Mouse (Mus musculus): ENCODE data around the gene Cacul1.

The Cacul1 gene

DNA sequence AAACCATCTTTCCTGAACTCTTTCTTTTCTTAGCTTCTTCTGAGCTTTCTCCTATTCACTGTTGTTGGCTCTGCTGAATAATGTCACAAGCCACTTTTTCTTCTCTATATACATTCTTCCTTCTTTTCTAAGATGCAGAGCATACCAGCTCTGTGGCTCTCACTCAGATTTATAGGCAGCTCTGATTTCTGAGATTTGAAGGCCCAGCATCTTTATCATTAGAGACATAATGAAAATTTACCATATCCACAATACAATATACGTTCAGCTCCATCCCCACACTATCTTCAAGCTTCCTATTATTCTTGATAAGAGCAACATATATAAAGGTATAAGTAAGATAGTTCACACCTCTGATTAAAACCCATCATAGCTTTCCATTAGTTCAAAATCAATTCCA lies 50.7 kb downstream of the Cacul1 start:
- no peak for DNase-seq (ENCODE audit: low spot score)

DNA sequence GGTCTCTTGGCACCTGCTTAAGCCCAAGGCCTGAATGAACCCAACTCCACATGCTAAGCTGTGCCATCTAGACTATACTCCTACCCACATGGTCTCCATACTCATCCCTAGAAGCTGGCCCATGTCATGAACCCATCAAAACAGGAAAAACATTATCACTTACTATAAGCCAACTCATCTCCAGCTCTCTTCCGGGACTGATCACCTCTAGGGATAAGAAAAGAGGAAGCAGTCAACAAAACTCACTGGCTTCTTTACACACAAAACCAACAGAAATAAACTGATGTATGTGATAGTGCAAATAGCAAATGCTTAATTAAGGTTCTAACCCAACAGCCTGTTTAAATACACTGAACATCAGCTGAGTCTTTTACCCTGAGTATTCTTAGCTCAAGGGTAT lies 51.5 kb downstream of the Cacul1 start:
- DNase-seq (ENCODE audit: low spot score) = no peak

- no peak for DNase-seq (ENCODE audit: low spot score)
Measured at GRCm38 (mm10) chr19:60528602-60529001, 52.2 kb downstream of the Cacul1 start.

- no peak for DNase-seq (ENCODE audit: low spot score)
Measured at GRCm38 (mm10) chr19:60526876-60527275, 53.9 kb downstream of the Cacul1 start.

- DNase-seq (ENCODE audit: low spot score) = no peak
Measured at GRCm38 (mm10) chr19:60525086-60525485, 55.7 kb downstream of the Cacul1 start.

DNA sequence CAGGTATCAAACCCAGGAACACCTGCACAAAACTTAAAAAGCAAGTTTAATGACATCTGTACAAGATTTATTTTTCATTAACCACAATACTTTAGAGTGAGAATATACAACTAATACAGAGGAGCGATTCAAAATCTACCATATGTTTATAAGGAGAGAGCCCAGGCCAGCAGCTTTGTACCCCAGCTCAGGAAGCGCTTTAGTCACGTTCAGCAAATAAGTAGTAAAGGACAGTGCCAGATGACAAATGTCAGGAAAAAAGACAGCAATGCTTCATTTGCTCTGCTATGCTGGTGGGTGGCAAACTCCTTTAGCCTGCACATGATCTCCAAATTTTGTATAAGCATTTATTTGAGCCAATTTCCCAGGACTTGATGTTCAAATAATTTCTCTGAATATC lies 56.1 kb downstream of the Cacul1 start:
- DNase-seq (ENCODE audit: low spot score) = no peak

DNA sequence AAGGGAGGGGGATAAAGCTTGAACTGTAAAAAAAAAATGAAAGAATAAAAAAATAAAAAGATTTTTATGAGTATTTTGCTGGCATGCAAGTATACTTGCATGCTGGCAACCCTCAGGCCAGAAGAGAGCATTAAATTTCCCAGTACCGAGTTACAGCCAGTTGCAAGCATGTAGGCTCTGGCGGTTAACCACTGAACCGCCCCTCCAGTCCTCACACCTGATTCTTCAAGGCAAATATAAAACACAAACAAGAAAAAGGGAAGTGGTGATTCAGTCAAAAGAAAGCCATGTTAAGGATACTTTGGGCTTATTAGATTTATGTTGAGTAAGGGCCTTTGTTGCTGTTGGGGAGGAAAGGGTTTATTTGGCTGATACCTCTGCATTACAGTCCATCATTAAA lies 60.7 kb downstream of the Cacul1 start:
- no peak for DNase-seq (ENCODE audit: low spot score)

- DNase-seq (ENCODE audit: low spot score) = no peak
Measured at GRCm38 (mm10) chr19:60515064-60515463, 65.8 kb downstream of the Cacul1 start.

DNA sequence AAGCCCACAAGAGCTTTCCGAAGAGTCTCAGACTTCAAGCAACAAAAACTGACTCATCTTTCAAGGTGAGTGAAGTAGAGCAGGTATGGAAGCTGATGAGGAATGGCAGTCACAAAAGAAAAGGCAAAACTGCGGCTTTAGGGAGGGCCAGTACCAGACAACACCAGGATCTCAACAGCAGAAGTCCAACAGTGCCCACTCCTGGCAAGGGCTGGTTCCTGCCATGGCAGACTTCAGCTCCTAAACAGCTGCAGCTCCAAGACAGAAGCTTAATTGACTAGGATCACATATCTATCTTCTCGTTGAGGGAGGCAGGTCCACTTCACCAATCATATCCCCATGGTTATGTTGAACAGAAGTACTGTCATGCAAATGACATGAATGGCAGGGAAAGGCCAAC lies 67.4 kb downstream of the Cacul1 start:
- no peak for DNase-seq (ENCODE audit: low spot score)

DNA sequence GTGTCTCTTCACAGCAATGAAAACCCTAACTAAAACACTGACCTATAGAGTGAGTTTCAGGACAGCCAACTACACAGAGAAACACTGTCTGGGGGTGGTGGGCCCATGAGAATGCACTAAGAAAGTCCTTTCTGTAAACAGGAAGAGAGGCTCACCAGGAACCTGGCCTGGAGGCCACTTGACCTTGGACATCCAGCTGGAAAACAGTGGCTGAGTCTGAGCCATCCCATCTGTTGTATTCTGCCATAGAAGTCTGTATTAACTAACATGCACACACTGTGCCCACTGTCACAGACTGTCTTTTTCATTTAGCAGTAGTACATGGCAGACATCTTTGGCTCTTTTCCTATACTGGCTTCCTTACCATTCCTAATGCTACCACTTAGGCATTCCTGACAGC lies 80.6 kb downstream of the Cacul1 start:
- no peak for DNase-seq (ENCODE audit: low spot score)

DNA sequence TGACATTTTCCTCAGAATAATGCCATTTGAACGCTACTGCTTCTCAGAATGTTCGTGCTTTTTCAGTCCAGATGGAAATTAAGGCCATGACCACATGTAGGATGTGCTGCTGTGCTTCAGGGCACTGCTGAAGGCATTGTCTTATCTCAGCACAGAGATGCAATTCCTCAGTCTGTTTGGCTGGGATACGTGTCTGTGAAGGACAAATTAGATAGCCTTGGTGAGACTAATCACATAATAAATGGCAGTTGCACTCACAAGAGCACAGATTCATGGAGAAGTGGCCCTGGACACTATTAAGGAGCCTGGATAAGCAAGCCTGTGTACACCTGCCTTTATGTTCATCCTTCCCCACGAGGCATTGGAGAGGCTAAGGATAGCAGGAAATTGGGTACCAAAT lies 83.7 kb downstream of the Cacul1 start:
- DNase-seq (ENCODE audit: low spot score) = no peak

- DNase-seq (ENCODE audit: low spot score) = no peak
Measured at GRCm38 (mm10) chr19:60495772-60496171, 85.1 kb downstream of the Cacul1 start.

DNA sequence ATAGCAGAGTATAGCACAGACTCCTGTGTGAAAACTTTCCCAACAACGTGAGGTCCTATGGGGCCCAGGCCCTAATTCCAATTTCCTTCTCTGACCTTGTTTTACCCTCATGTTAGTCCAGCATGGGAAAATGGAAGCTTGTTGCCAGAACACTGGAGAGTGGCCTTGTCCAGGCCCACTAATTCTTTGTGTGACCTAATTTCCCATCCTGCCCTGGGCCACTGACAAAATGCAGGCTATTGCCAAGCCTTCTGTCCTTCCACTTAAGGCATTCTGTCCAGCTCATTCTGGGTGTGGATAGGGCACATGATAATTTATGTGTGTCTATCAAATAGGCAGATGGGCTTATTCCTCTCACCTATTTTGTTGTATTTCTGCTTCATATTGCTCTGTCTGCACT lies 91.3 kb downstream of the Cacul1 start:
- DNase-seq (ENCODE audit: low spot score) = no peak

- no peak for DNase-seq (ENCODE audit: low spot score)
Measured at GRCm38 (mm10) chr19:60485261-60485660, 95.6 kb downstream of the Cacul1 start.

GRCm38 (mm10) chr19:60478859-60479258 lies 102.0 kb downstream of the Cacul1 start:
- no peak for DNase-seq (ENCODE audit: low spot score)

DNA sequence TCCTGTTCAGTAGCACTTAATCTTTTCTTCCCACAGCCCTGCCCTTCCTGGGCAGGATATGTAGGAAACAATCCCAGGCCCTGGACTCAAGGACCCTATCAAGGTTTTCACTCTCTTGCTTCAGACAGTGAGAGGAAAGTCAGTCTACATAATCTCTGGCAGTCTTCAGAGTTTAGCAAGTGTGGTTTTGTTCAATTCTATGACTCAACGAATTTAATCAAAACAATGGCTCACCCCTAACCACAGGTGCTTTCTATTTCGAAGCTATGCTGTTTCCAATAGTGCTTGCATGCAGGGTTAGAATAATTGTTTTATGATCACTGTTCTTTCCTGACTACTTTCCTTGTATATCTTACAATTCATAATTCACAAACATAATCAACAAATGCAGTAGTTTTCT lies 103.0 kb downstream of the Cacul1 start:
- no peak for DNase-seq (ENCODE audit: low spot score)
